Mouse (Mus musculus) G1E (cell line): ENCODE data around the gene AC170998.1. TPM values are rescaled to one million over a fixed set of nuclear protein-coding genes. Genes with fewer than 3 reads are reported as not detected.
"Not testable (repeated sequence)": the region's sequence is repeated elsewhere in the genome, so short reads cannot be mapped to it uniquely, and the experiment has no call there.

Experiments
- ATAC-seq: 2 replicates; pipeline ENCODE4 v1.8.0; 2016; ENCODE audit warnings: mild to moderate bottlenecking; ENCODE audit not compliant: insufficient number of reproducible peaks, poor library complexity, low FRiP score, severe bottlenecking; ENCODE audit errors: extremely low read depth
- DNase-seq: peaks from one replicate; pipeline ENCODE4 v3.0.0; 2012; ENCODE audit warnings: low spot score
- H3K27me3 ChIP-seq: 2 replicates; pipeline ENCODE4 v1.6.1; 2012; ENCODE audit warnings: mild to moderate bottlenecking, low read length, inconsistent platforms; ENCODE audit not compliant: insufficient read depth
- H3K36me3 ChIP-seq: replicated peaks from 2 replicates; pipeline ENCODE3; 2012; ENCODE audit warnings: mild to moderate bottlenecking, inconsistent platforms
- H3K4me1 ChIP-seq: 2 replicates; pipeline ENCODE4 v1.6.1; 2012; ENCODE audit warnings: low read depth, low read length, inconsistent platforms, mixed read lengths; ENCODE audit not compliant: insufficient read depth
- H3K4me3 ChIP-seq: 2 replicates; pipeline ENCODE4 v1.5.1; 2012; ENCODE audit warnings: low read depth, mild to moderate bottlenecking, inconsistent platforms, low read length, moderate library complexity, mixed read lengths
- H3K9me3 ChIP-seq: replicated peaks from 2 replicates; pipeline ENCODE4 v1.6.1; 2012; ENCODE audit warnings: inconsistent platforms
- CTCF ChIP-seq: IDR thresholded peaks from 2 replicates; pipeline ENCODE4 v1.5.1; 2012; ENCODE audit warnings: low read depth, low read length, inconsistent platforms, mixed read lengths
- GATA1 ChIP-seq: IDR thresholded peaks from 2 replicates; pipeline ENCODE4 v1.6.1; 2012; ENCODE audit warnings: borderline replicate concordance, low read length, inconsistent platforms, mixed read lengths
- GATA2 ChIP-seq: IDR thresholded peaks from 2 replicates; pipeline ENCODE4 v1.6.1; 2012; ENCODE audit warnings: low read depth, low read length, inconsistent platforms, borderline replicate concordance
- POLR2AphosphoS5 ChIP-seq: IDR thresholded peaks from 2 replicates; pipeline ENCODE4 v1.6.1; 2012; ENCODE audit warnings: low read depth, low read length, inconsistent platforms; ENCODE audit not compliant: insufficient replicate concordance
- TAL1 ChIP-seq: conservative IDR thresholded peaks from 2 replicates; pipeline ENCODE4 v1.6.1; 2012; ENCODE audit warnings: low read depth, low read length, inconsistent platforms, mixed read lengths
- polyA plus RNA-seq: library from polyadenylated mRNA; stranded (reverse); fragments of >175 nt; gene quantifications from 2 replicates; pipeline ENCODE4 v1.2.3, GENCODE M21; 2012
- total RNA-seq, 2 experiments: library from RNA; stranded (forward) in 1 of 2; stranded (reverse) in 1 of 2; fragments of 200-1000 nt in 1 of 2; fragments of >200 nt in 1 of 2; fragmentation: Nextera tagmentation in 1 of 2; gene quantifications; 2 replicates each; pipeline ENCODE4 v1.2.3; 2014 to 2017

Gene AC170998.1
- total and polyA plus RNA-seq, 3 experiments, result 1.3 to 5.6 TPM; not detected in 1

DNA sequence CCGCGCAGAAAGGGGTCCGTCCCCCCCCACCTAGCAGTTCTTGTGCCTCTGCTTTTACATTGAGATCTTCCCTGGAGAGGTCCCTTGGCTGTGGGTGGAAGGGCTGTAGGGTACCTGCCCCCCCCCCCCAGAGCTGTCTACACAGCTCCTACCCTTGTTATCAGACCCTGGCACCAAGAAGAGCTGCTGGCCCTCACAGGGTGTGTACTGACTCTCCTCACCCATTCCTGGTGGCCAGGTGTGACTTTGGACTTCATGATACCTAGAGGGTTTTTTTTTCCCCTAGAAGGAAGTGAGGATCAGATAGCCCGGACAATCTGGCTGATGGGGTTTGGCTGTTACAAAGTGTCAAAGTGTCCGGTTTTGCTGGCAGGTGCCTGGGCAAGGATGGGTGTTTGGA, 45.4 kb downstream of the AC170998.1 start:
- peaks cover 25% of the 10 kb centered on the region; the same call in 1 of the 2 replicates for H3K27me3 ChIP-seq
- H3K4me3 ChIP-seq, result no peak overlapping the region
- H3K36me3 ChIP-seq, result no peaks in the 10 kb centered on the region
- H3K4me1 ChIP-seq, result no peaks in the 10 kb centered on the region
- DNase-seq, result no peak
- ATAC-seq, result no peak
- no peak for TF ChIP-seq TAL1
- TF ChIP-seq GATA1, result no peak
- no peak for TF ChIP-seq POLR2AphosphoS5
- no peak for TF ChIP-seq GATA2
- no peak for TF ChIP-seq CTCF
- H3K9me3 ChIP-seq, result peaks cover 2% of the 10 kb centered on the region

DNA sequence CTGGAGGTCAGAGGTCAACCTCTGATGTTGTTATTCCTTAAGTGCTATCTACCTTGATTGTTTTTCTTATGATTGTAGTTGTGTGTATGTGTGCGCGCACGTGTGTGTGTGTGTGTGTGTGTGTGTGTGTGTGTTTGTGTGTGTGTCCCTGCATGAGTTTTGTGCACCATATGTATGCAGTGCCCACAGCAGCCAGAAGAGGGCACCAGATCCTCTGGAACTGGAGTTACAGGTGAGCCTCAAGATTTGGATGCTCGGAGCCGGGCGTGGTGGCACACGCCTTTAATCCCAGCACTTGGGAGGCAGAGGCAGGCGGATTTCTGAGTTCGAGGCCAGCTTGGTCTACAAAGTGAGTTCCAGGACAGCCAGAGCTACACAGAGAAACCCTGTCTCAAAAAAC, 48.4 kb downstream of the AC170998.1 start:
- not testable (repeated sequence) for H3K4me1 ChIP-seq, H3K36me3 ChIP-seq, ATAC-seq, H3K9me3 ChIP-seq, DNase-seq, H3K4me3 ChIP-seq
- peaks cover 34% of the 10 kb centered on the region; the same call in 1 of the 2 replicates for H3K27me3 ChIP-seq

DNA sequence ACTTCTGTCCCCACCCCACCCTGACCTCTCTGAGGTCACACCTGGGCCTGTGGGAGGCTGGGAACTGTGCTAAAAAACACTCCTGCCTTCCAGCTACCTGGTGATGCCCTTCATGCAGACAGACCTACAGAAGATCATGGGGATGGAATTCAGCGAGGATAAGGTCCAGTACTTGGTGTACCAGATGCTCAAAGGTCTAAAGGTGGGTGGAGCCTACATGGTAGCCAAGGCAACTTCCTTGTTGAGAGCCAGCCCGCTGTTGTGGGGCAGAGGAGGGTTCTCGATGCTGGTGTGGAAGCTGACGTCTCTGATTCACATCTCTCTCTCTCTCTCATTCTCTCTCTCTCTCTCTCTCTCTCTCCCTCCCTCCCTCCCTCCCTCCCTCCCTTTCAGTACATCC, 49.3 kb downstream of the AC170998.1 start:
- Histone ChIP-seq H3K4me3 (no peak overlapping the region), H3K4me1 (no peaks in the 10 kb centered on the region)
- no peak for TF ChIP-seq TAL1

More for the DNA sequence above, 49.3 kb downstream of the AC170998.1 start:
- Histone ChIP-seq H3K36me3 (no peaks in the 10 kb centered on the region), H3K9me3 (peaks cover 2% of the 10 kb centered on the region), H3K27me3 (peaks cover 30% of the 10 kb centered on the region; the same call in 1 of the 2 replicates)
- ATAC-seq (no peak), DNase-seq (no peak)

Other genes starting within 250 kb of the AC170998.1 start
- 11.7 and 16.4 TPM in 2 replicates for gene Fkbp5, start 208.6 kb upstream of the AC170998.1 start, total RNA-seq (2014; fragmentation: Nextera tagmentation)
- 14.0 and 18.5 TPM in 2 replicates for gene Fkbp5, start 208.6 kb upstream of the AC170998.1 start, total RNA-seq (2017)
- 36.6 and 41.4 TPM in 2 replicates for gene Fkbp5, start 208.6 kb upstream of the AC170998.1 start, polyA plus RNA-seq
- not detected in 2 replicates for gene Armc12, start 195.3 kb upstream of the AC170998.1 start, total RNA-seq (2014; fragmentation: Nextera tagmentation)
- not detected in 2 replicates for gene Armc12, start 195.3 kb upstream of the AC170998.1 start, total RNA-seq (2017)
- gene Armc12, start 195.3 kb upstream of the AC170998.1 start, polyA plus RNA-seq, result 0.07 TPM in 1 of 2 replicates, not detected in the other
- gene Clpsl2, start 176.7 kb upstream of the AC170998.1 start, total RNA-seq (2014; fragmentation: Nextera tagmentation), result not detected in 2 replicates
- not detected in 2 replicates for gene Clpsl2, start 176.7 kb upstream of the AC170998.1 start, total RNA-seq (2017)
- gene Clpsl2, start 176.7 kb upstream of the AC170998.1 start, polyA plus RNA-seq, result not detected in 2 replicates
- gene Clps, start 165.3 kb upstream of the AC170998.1 start, total RNA-seq (2014; fragmentation: Nextera tagmentation), result not detected in 2 replicates
- not detected in 2 replicates for gene Clps, start 165.3 kb upstream of the AC170998.1 start, total RNA-seq (2017)
- gene Clps, start 165.3 kb upstream of the AC170998.1 start, polyA plus RNA-seq, result not detected in 2 replicates
- gene Lhfpl5, start 150.4 kb upstream of the AC170998.1 start, total RNA-seq (2014; fragmentation: Nextera tagmentation), result not detected in 2 replicates
- not detected in 2 replicates for gene Lhfpl5, start 150.4 kb upstream of the AC170998.1 start, total RNA-seq (2017)
- not detected in 2 replicates for gene Lhfpl5, start 150.4 kb upstream of the AC170998.1 start, polyA plus RNA-seq
- 158 and 193 TPM in 2 replicates for gene Srpk1, start 103.4 kb upstream of the AC170998.1 start, total RNA-seq (2014; fragmentation: Nextera tagmentation)
- 95.5 and 112 TPM in 2 replicates for gene Srpk1, start 103.4 kb upstream of the AC170998.1 start, total RNA-seq (2017)
- gene Srpk1, start 103.4 kb upstream of the AC170998.1 start, polyA plus RNA-seq, result 81.6 and 95.9 TPM in 2 replicates
- 2.5 and 3.2 TPM in 2 replicates for gene Slc26a8, start 35.9 kb upstream of the AC170998.1 start, total RNA-seq (2014; fragmentation: Nextera tagmentation)
- 0.22 and 1.1 TPM in 2 replicates for gene Slc26a8, start 35.9 kb upstream of the AC170998.1 start, total RNA-seq (2017)
- 0.10 and 0.24 TPM in 2 replicates for gene Slc26a8, start 35.9 kb upstream of the AC170998.1 start, polyA plus RNA-seq
- gene Mapk14, start 34.8 kb upstream of the AC170998.1 start, total RNA-seq (2014; fragmentation: Nextera tagmentation), result 61.3 and 72.1 TPM in 2 replicates
- 67.4 and 73.2 TPM in 2 replicates for gene Mapk14, start 34.8 kb upstream of the AC170998.1 start, total RNA-seq (2017)
- 55.9 and 79.6 TPM in 2 replicates for gene Mapk14, start 34.8 kb upstream of the AC170998.1 start, polyA plus RNA-seq
- not detected in 2 replicates for gene Mapk13, start 43.2 kb downstream of the AC170998.1 start, total RNA-seq (2014; fragmentation: Nextera tagmentation)
- 0.22 TPM in 1 of 2 replicates, not detected in the other for gene Mapk13, start 43.2 kb downstream of the AC170998.1 start, total RNA-seq (2017)
- gene Mapk13, start 43.2 kb downstream of the AC170998.1 start, polyA plus RNA-seq, result not detected in 2 replicates
- gene Brpf3, start 75.0 kb downstream of the AC170998.1 start, total RNA-seq (2014; fragmentation: Nextera tagmentation), result 62.4 and 87.3 TPM in 2 replicates
- gene Brpf3, start 75.0 kb downstream of the AC170998.1 start, total RNA-seq (2017), result 3.4 and 5.7 TPM in 2 replicates
- 29.1 and 30.9 TPM in 2 replicates for gene Brpf3, start 75.0 kb downstream of the AC170998.1 start, polyA plus RNA-seq
- gene Pnpla1, start 132.3 kb downstream of the AC170998.1 start, total RNA-seq (2014; fragmentation: Nextera tagmentation), result not detected in 2 replicates
- 0.06 TPM in 1 of 2 replicates, not detected in the other for gene Pnpla1, start 132.3 kb downstream of the AC170998.1 start, total RNA-seq (2017)
- not detected in 2 replicates for gene Pnpla1, start 132.3 kb downstream of the AC170998.1 start, polyA plus RNA-seq
- not detected in 2 replicates for gene 4930539E08Rik, start 189.2 kb downstream of the AC170998.1 start, total RNA-seq (2014; fragmentation: Nextera tagmentation)
- 0.11 and 0.12 TPM in 2 replicates for gene 4930539E08Rik, start 189.2 kb downstream of the AC170998.1 start, total RNA-seq (2017)
- gene 4930539E08Rik, start 189.2 kb downstream of the AC170998.1 start, polyA plus RNA-seq, result not detected in 2 replicates
- gene Pxt1, start 217.8 kb downstream of the AC170998.1 start, total RNA-seq (2014; fragmentation: Nextera tagmentation), result 0.73 TPM in 1 of 2 replicates, not detected in the other
- gene Pxt1, start 217.8 kb downstream of the AC170998.1 start, total RNA-seq (2017), result not detected in 2 replicates
- gene Pxt1, start 217.8 kb downstream of the AC170998.1 start, polyA plus RNA-seq, result 0.23 and 0.29 TPM in 2 replicates
- gene Kctd20, start 225.9 kb downstream of the AC170998.1 start, total RNA-seq (2014; fragmentation: Nextera tagmentation), result 47.3 and 66.3 TPM in 2 replicates
- 42.7 and 51.0 TPM in 2 replicates for gene Kctd20, start 225.9 kb downstream of the AC170998.1 start, total RNA-seq (2017)
- gene Kctd20, start 225.9 kb downstream of the AC170998.1 start, polyA plus RNA-seq, result 91.6 and 123 TPM in 2 replicates